Mouse (Mus musculus): ENCODE data around the gene Miox.

DNA sequence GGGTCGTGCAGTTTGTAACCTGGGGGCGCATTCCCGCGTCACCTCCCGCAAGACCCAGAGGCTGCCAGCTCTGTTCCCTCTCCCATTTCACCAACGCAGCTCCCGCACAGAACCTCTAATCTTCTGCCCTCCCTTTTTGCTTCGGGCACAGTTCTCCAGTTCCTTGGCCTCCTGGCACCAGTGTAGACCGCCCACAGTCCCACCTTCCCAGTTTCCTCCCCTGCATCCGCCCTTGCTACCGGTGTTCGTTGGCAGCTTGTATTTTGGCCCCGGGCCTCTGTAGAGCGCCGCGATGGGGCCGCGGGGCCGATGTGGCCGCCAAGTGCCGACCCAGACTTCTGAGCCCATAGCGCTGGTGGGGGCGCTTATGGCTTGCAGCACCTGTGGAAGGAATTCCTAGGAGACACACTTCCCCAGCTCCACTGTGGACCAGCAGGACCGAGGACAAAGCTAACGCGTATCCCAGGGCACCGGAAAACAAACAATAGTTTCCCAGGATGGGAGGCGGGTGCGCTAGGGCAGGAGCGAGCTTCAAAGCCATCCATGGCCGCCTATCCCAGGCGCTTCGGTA, 44.7 kb downstream of the Miox start, which contains the start of gene Odf3b:
- no peak for TF ChIP-seq CTCF (IDR thresholded peaks at IDR 0.05; ENCODE audit: low read depth, low read length)
- TF ChIP-seq POLR2A (IDR thresholded peaks at IDR 0.05; ENCODE audit: borderline replicate concordance, low read depth, low read length): no peak

Measured in bone marrow macrophage, adult 2 months (primary cell).